27 mouse cellular contexts compared by ENCODE assay signal in the genomic region with DNA sequence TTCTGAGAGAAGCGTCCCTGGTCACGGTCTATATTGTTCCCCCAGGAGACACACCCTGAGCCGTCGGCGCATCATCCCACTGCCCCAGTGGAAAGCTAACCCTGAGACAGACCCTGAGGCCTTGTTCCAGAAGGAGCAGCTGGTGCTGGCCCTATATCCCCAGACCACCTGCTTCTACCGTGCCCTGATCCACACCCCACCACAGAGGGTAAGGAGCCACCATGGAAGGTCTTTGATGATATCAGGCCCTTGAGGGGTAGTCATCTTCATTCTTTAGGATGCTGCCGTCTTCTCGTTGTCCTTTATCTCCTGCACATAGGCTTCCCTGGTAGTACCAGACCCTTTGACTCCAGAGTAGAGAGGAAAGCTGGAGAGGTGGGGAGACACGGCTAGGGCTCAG. TPM values are rescaled to one million over a fixed set of nuclear protein-coding genes. Genes with fewer than 3 reads are reported as not detected.
"Had no signal": no experiment of that assay in that cellular context is flagged by ENCODE, and none has a peak within 500 bp of the region (broad histone marks: within the 10 kb centered on the region; RNA-seq: fewer than 3 reads in every experiment).

No protein-coding gene starts in this region.

- H3K27ac ChIP-seq: embryonic facial prominence, embryonic 10.5 days; embryonic facial prominence, embryonic 12.5 days; embryonic facial prominence, embryonic 13.5 days; embryonic facial prominence, embryonic 15.5 days; forebrain, embryonic 10.5 days; forebrain, embryonic 12.5 days; forebrain, embryonic 13.5 days; forebrain, embryonic 15.5 days; gastrocnemius, adult 2 months had no signal

- H3K4me1 ChIP-seq: embryonic facial prominence, embryonic 10.5 days; embryonic facial prominence, embryonic 12.5 days; embryonic facial prominence, embryonic 13.5 days; embryonic facial prominence, embryonic 15.5 days; forebrain, embryonic 10.5 days; forebrain, embryonic 12.5 days; forebrain, embryonic 13.5 days; forebrain, embryonic 15.5 days had no signal

- ATAC-seq: forebrain, embryonic 13.5 days; forebrain, embryonic 14.5 days; forebrain, embryonic 15.5 days; forebrain, embryonic 16.5 days; forebrain, postnatal 0 days had no signal

- H3K27me3 ChIP-seq: embryonic facial prominence, embryonic 12.5 days; embryonic facial prominence, embryonic 13.5 days; embryonic facial prominence, embryonic 15.5 days; forebrain, embryonic 12.5 days; forebrain, embryonic 13.5 days; forebrain, embryonic 15.5 days had no signal

- H3K9me3 ChIP-seq: embryonic facial prominence, embryonic 10.5 days; embryonic facial prominence, embryonic 12.5 days; embryonic facial prominence, embryonic 13.5 days; embryonic facial prominence, embryonic 15.5 days; forebrain, embryonic 10.5 days; forebrain, embryonic 12.5 days; forebrain, embryonic 13.5 days; forebrain, embryonic 15.5 days had no signal

- H3K4me3 ChIP-seq: embryonic facial prominence, embryonic 10.5 days; embryonic facial prominence, embryonic 12.5 days; embryonic facial prominence, embryonic 13.5 days; embryonic facial prominence, embryonic 15.5 days; erythroblast, embryonic 14.5 days; forebrain, embryonic 10.5 days; forebrain, embryonic 12.5 days; forebrain, embryonic 13.5 days; forebrain, embryonic 15.5 days had no signal

- H3K4me2 ChIP-seq: embryonic facial prominence, embryonic 12.5 days; embryonic facial prominence, embryonic 13.5 days; embryonic facial prominence, embryonic 15.5 days; forebrain, embryonic 12.5 days; forebrain, embryonic 13.5 days; forebrain, embryonic 15.5 days had no signal

- DNase-seq: cerebellum, adult 2 months; cerebellum, adult 8-10 months; cerebellum, adult 9-10 months; cerebellum, adult 9-11 months; cerebellum, postnatal 10 days; cerebellum, postnatal 14 days; cerebellum, postnatal 25 days; cerebellum, postnatal 36 days; embryo, embryonic 11 days; forebrain, postnatal 0 days; gastrocnemius, adult 2 months; gastrocnemius, postnatal 10 days; gastrocnemius, postnatal 14 days; gastrocnemius, postnatal 25 days; gastrocnemius, postnatal 36 days; heart, adult 18-20 months had no signal

- H3K9ac ChIP-seq: embryonic facial prominence, embryonic 12.5 days; embryonic facial prominence, embryonic 13.5 days; embryonic facial prominence, embryonic 15.5 days; forebrain, embryonic 12.5 days; forebrain, embryonic 13.5 days; forebrain, embryonic 15.5 days; forebrain, postnatal 0 days had no signal

RNA-seq across cellular contexts. Expression of a gene that starts 4.1 kb away (rescaled TPM):
- polyA plus RNA-seq: erythroblast, embryonic 14.5 days had no signal
